Mouse (Mus musculus): ENCODE data around the gene C1qtnf9. TPM values are rescaled to one million over a fixed set of nuclear protein-coding genes. Genes with fewer than 3 reads are reported as not detected.

C1qtnf9 gene
- polyA plus RNA-seq, 1 experiment from 2014 or later: 0.16 TPM

DNA sequence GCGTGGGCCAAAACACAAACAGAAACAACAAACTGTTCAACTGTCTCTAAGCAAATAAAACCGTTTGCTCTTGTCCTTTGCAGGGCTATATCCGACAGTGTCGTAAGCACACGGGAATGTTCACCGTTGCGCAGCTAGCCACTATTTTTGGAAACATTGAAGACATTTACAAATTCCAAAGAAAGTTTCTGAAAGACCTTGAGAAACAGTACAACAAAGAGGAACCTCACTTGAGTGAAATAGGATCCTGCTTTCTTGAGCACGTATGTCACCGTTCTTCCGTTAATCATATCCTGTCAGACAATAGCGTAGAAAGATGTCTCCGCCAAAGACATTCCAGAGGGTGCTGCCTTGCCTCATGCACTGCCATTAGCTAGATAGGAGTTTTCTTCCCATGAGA lies 18.1 kb upstream of the C1qtnf9 start:
- Histone ChIP-seq H3K9ac (no peak overlapping the region), H3K4me2 (no peak overlapping the region), H3K9me3 (replicated peaks) (no peaks in the 10 kb centered on the region), H3K27ac (no peak overlapping the region), H3K4me3 (replicated peaks) (no peak overlapping the region), H3K27me3 (no peaks in the 10 kb centered on the region), H3K36me3 (peaks cover 71% of the 10 kb centered on the region), H3K4me1 (replicated peaks) (peaks cover 3% of the 10 kb centered on the region; the same call in 1 of the 2 replicates)
- no peak for ATAC-seq (ENCODE audit: low read depth)
- WGBS (ENCODE audit: insufficient replicate concordance): 72% methylated on average over 12 of the region's 12 CpGs
- DNase-seq: no peak

GRCm38 (mm10) chr14:60751581-60751980 lies 16.4 kb upstream of the C1qtnf9 start:
- Histone ChIP-seq H3K4me3 (replicated peaks) (no peak overlapping the region), H3K27me3 (no peaks in the 10 kb centered on the region), H3K27ac (no peak overlapping the region), H3K36me3 (peaks cover 76% of the 10 kb centered on the region), H3K9me3 (replicated peaks) (no peaks in the 10 kb centered on the region), H3K9ac (no peak overlapping the region), H3K4me1 (replicated peaks) (no peaks in the 10 kb centered on the region), H3K4me2 (no peak overlapping the region)
- WGBS (ENCODE audit: insufficient replicate concordance): 84% methylated on average over 16 of the region's 16 CpGs
- DNase-seq (no peak), ATAC-seq (ENCODE audit: low read depth) (no peak)

GRCm38 (mm10) chr14:60752892-60753800 lies 14.8 kb upstream of the C1qtnf9 start:
- 82% methylated on average over 14 of the region's 14 CpGs for WGBS (ENCODE audit: insufficient replicate concordance)
- Histone ChIP-seq H3K9ac (no peak overlapping the region), H3K36me3 (peaks cover 72% of the 10 kb centered on the region), H3K4me3 (replicated peaks) (no peak overlapping the region), H3K27me3 (no peaks in the 10 kb centered on the region), H3K9me3 (replicated peaks) (no peaks in the 10 kb centered on the region), H3K4me2 (no peak overlapping the region), H3K27ac (no peak overlapping the region), H3K4me1 (replicated peaks) (no peaks in the 10 kb centered on the region)
- DNase-seq (no peak), ATAC-seq (ENCODE audit: low read depth) (no peak)

GRCm38 (mm10) chr14:60753801-60754126 lies 14.2 kb upstream of the C1qtnf9 start:
- Histone ChIP-seq H3K27ac (no peak overlapping the region), H3K27me3 (no peaks in the 10 kb centered on the region), H3K9me3 (replicated peaks) (no peaks in the 10 kb centered on the region), H3K36me3 (peaks cover 76% of the 10 kb centered on the region), H3K4me2 (no peak overlapping the region), H3K9ac (no peak overlapping the region), H3K4me1 (replicated peaks) (no peaks in the 10 kb centered on the region), H3K4me3 (replicated peaks) (no peak overlapping the region)
- ATAC-seq (ENCODE audit: low read depth) (no peak), DNase-seq (no peak)
- WGBS (ENCODE audit: insufficient replicate concordance): 90% methylated on average over 10 of the region's 10 CpGs

- Histone ChIP-seq H3K4me3 (replicated peaks) (no peak overlapping the region), H3K4me2 (no peak overlapping the region), H3K4me1 (replicated peaks) (no peaks in the 10 kb centered on the region), H3K27me3 (no peaks in the 10 kb centered on the region), H3K36me3 (peaks cover 78% of the 10 kb centered on the region), H3K9ac (no peak overlapping the region), H3K27ac (no peak overlapping the region), H3K9me3 (replicated peaks) (no peaks in the 10 kb centered on the region)
- DNase-seq: no peak
- 94% methylated on average over 5 of the region's 5 CpGs for WGBS (ENCODE audit: insufficient replicate concordance)
- no peak for ATAC-seq (ENCODE audit: low read depth)
Measured at GRCm38 (mm10) chr14:60754656-60755055, 13.3 kb upstream of the C1qtnf9 start.

DNA sequence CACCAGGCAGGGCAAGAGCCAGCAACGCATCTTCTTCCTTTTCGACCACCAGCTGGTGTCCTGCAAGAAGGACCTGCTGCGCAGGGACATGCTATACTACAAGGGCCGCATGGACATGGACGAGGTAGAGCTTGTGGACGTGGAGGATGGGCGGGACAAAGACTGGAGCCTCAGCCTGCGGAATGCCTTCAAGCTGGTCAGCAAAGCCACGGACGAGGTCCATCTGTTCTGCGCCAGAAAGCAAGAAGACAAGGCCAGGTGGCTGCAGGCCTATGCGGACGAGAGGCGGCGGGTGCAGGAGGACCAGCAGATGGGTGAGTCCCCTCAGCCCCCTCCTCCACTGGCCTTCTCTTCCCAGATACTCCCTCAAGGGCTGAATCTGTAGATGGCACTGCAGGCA lies 11.7 kb upstream of the C1qtnf9 start:
- Histone ChIP-seq H3K27me3 (no peaks in the 10 kb centered on the region), H3K4me2 (no peak overlapping the region), H3K4me3 (replicated peaks) (no peak overlapping the region), H3K36me3 (peaks cover 83% of the 10 kb centered on the region), H3K4me1 (replicated peaks) (no peaks in the 10 kb centered on the region), H3K27ac (no peak overlapping the region), H3K9ac (no peak overlapping the region), H3K9me3 (replicated peaks) (no peaks in the 10 kb centered on the region)
- 90% methylated on average over 15 of the region's 15 CpGs for WGBS (ENCODE audit: insufficient replicate concordance)
- DNase-seq: no peak
- ATAC-seq (ENCODE audit: low read depth): no peak

GRCm38 (mm10) chr14:60757265-60757664 lies 10.7 kb upstream of the C1qtnf9 start:
- WGBS (ENCODE audit: insufficient replicate concordance): 75% methylated on average over 8 of the region's 8 CpGs
- Histone ChIP-seq H3K27ac (no peak overlapping the region), H3K4me1 (replicated peaks) (no peaks in the 10 kb centered on the region), H3K9me3 (replicated peaks) (no peaks in the 10 kb centered on the region), H3K36me3 (peaks cover 89% of the 10 kb centered on the region), H3K9ac (no peak overlapping the region), H3K4me3 (replicated peaks) (no peak overlapping the region), H3K27me3 (no peaks in the 10 kb centered on the region), H3K4me2 (no peak overlapping the region)
- ATAC-seq (ENCODE audit: low read depth) (no peak; the same call in 1 of the 2 replicates), DNase-seq (no peak)

GRCm38 (mm10) chr14:60757722-60758121 lies 10.2 kb upstream of the C1qtnf9 start:
- Histone ChIP-seq H3K4me2 (no peak overlapping the region), H3K9ac (no peak overlapping the region), H3K4me3 (replicated peaks) (no peak overlapping the region), H3K9me3 (replicated peaks) (no peaks in the 10 kb centered on the region), H3K27me3 (no peaks in the 10 kb centered on the region), H3K27ac (no peak overlapping the region), H3K36me3 (peaks cover 91% of the 10 kb centered on the region), H3K4me1 (replicated peaks) (no peaks in the 10 kb centered on the region)
- 76% methylated on average over 7 of the region's 7 CpGs for WGBS (ENCODE audit: insufficient replicate concordance)
- DNase-seq (no peak), ATAC-seq (ENCODE audit: low read depth) (no peak)

DNA sequence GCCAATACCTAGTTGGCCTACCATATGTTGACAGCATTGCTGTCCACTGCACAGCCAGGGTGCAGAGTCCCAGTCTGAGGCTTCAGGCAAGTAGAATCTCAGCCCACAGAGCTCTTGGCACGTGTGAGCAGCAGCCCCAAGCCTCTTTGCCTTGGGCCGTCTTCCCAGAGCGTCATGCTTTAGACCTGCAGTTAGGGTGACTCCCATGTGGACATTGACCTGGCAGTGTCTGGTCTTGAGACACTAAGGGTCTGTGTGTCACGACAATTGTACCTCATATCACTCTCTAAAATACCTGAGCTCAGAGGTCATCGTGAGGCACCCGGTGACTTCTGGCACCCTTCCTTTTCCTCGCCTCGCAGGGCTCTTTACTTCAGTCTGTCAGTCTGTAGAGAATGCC lies 8.8 kb upstream of the C1qtnf9 start:
- H3K9ac ChIP-seq: no peak overlapping the region
- ATAC-seq (ENCODE audit: low read depth) (no peak), DNase-seq (no peak)
- WGBS (ENCODE audit: insufficient replicate concordance): 87% methylated on average over 8 of the region's 8 CpGs
- H3K4me3 ChIP-seq (replicated peaks): no peak overlapping the region
- H3K27me3 ChIP-seq: no peaks in the 10 kb centered on the region
- H3K36me3 ChIP-seq: peaks cover 79% of the 10 kb centered on the region
- H3K4me1 ChIP-seq (replicated peaks): no peaks in the 10 kb centered on the region
- H3K9me3 ChIP-seq (replicated peaks): no peaks in the 10 kb centered on the region
- no peak overlapping the region for H3K27ac ChIP-seq
- H3K4me2 ChIP-seq: no peak overlapping the region

DNA sequence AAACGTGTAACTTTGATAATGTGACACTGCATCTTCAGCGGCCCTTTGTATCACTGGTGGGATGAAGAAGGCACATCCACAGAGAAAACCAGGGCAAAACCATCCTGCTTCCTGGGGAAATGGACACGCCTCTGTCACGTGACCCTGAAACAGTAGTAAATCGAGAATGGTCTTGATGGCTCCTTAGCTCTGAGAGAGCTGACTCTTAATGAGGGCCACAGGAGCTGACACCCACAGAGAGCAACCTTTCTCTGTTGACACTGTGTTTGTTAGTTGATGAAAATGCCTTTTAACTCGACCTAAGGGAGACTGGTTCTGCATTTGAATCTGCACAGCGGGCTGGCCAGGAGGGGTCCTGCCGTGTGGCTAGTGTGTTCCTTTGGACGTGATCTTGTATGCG lies 6.1 kb upstream of the C1qtnf9 start:
- Histone ChIP-seq H3K9ac (no peak overlapping the region), H3K4me1 (replicated peaks) (peaks cover 5% of the 10 kb centered on the region; the same call in 1 of the 2 replicates), H3K36me3 (peaks cover 54% of the 10 kb centered on the region), H3K27me3 (no peaks in the 10 kb centered on the region), H3K27ac (no peak overlapping the region), H3K9me3 (replicated peaks) (no peaks in the 10 kb centered on the region), H3K4me3 (replicated peaks) (no peak overlapping the region), H3K4me2 (no peak overlapping the region)
- no peak for DNase-seq
- ATAC-seq (ENCODE audit: low read depth): no peak
- 69% methylated on average over 10 of the region's 10 CpGs for WGBS (ENCODE audit: insufficient replicate concordance)

DNA sequence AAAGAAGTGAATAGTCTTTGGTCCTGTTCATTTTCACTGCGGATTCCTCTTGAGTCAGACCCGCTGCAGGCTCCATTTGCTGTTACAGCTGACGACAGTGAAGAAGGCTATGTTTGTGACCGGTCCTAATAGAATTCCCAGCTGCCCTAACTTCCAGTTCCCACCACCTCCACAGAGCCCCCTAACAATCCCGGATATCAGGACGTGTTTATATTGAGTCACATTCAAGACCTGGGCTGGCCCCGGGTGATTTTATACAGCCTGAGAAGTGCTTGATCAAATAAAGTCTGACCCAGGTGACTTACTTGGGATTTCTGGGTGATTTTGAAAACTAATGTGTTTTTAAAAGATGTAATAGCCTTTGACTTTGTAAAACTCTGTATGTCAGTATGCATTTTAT lies 5.2 kb upstream of the C1qtnf9 start:
- no peak overlapping the region for H3K27ac ChIP-seq
- ATAC-seq (ENCODE audit: low read depth): no peak
- DNase-seq: no peak
- WGBS (ENCODE audit: insufficient replicate concordance): 78% methylated on average over 7 of the region's 7 CpGs
- no peak overlapping the region for H3K4me2 ChIP-seq
- H3K9me3 ChIP-seq (replicated peaks): no peaks in the 10 kb centered on the region
- no peak overlapping the region for H3K9ac ChIP-seq
- peaks cover 47% of the 10 kb centered on the region for H3K36me3 ChIP-seq
- H3K4me3 ChIP-seq (replicated peaks): no peak overlapping the region
- no peaks in the 10 kb centered on the region for H3K27me3 ChIP-seq
- H3K4me1 ChIP-seq (replicated peaks): peaks cover 5% of the 10 kb centered on the region; the same call in 1 of the 2 replicates

- DNase-seq: no peak
- H3K27ac ChIP-seq: no peak overlapping the region
- WGBS (ENCODE audit: insufficient replicate concordance): 71% methylated on average over 5 of the region's 5 CpGs
- peaks cover 5% of the 10 kb centered on the region; the same call in 1 of the 2 replicates for H3K4me1 ChIP-seq (replicated peaks)
- no peak overlapping the region for H3K4me3 ChIP-seq (replicated peaks)
- ATAC-seq (ENCODE audit: low read depth): no peak
- no peak overlapping the region for H3K9ac ChIP-seq
- H3K4me2 ChIP-seq: no peak overlapping the region
- no peaks in the 10 kb centered on the region for H3K9me3 ChIP-seq (replicated peaks)
- peaks cover 37% of the 10 kb centered on the region for H3K36me3 ChIP-seq
- no peaks in the 10 kb centered on the region for H3K27me3 ChIP-seq
Measured at GRCm38 (mm10) chr14:60763746-60764145, 4.2 kb upstream of the C1qtnf9 start.
